Mouse (Mus musculus): ENCODE results near the gene Celf1. TPM values are rescaled to one million over a fixed set of nuclear protein-coding genes. Genes with fewer than 3 reads are reported as not detected.
"Not testable (repeated sequence)": the region's sequence is repeated elsewhere in the genome, so short reads cannot be mapped to it uniquely, and the experiment has no call there.

Celf1 gene
- polyA plus RNA-seq, 1 experiment from 2014 or later, result 29.4 TPM

GRCm38 (mm10) chr2:91019911-91020310 lies 79.7 kb downstream of the Celf1 start:
- Histone ChIP-seq H3K4me3 (ENCODE audit: low read depth, low read length) (no peak overlapping the region), H3K27ac (ENCODE audit: low read depth) (no peak overlapping the region), H3K27me3 (ENCODE audit: insufficient read depth, low read length) (no peaks in the 10 kb centered on the region), H3K4me2 (ENCODE audit: low read depth, low read length) (no peak overlapping the region), H3K9me3 (ENCODE audit: low read length) (no peaks in the 10 kb centered on the region), H3K4me1 (ENCODE audit: insufficient read depth) (peaks cover 5% of the 10 kb centered on the region), H3K9ac (replicated peaks) (no peak overlapping the region), H3K36me3 (replicated peaks; ENCODE audit: insufficient read depth, low read length) (peaks cover 28% of the 10 kb centered on the region)
- TF ChIP-seq EP300 (IDR thresholded peaks at IDR 0.05; ENCODE audit: low read depth), result no peak
- TF ChIP-seq CTCF (IDR thresholded peaks at IDR 0.05; ENCODE audit: low read depth), result no peak
- 89% methylated on average over 3 of the region's 3 CpGs for WGBS (ENCODE audit: insufficient replicate concordance)
- no peak for ATAC-seq
- no peak for DNase-seq

DNA sequence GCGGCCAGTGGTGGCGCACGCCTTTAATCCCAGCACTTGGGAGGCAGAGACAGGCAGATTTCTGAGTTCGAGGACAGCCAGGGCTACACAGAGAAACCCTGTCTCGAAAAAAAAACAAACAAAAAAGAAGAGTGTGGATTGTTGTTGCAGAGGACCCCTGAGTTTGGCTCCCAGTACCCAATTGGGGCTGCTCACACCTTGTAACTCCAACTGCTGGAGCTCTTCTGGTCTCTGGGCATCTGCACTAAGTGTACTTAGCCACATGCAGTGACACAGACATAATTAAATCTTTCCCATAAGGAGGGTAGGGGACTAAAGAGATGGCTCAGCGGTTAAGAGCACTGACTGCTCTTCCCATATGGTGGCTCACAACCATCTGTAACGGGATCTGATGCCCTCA lies 82.1 kb downstream of the Celf1 start:
- DNase-seq; H3K9me3 ChIP-seq (ENCODE audit: low read length); H3K27ac ChIP-seq (ENCODE audit: low read depth); H3K4me3 ChIP-seq (ENCODE audit: low read depth, low read length); H3K27me3 ChIP-seq (ENCODE audit: insufficient read depth, low read length); H3K4me2 ChIP-seq (ENCODE audit: low read depth, low read length); H3K9ac ChIP-seq (replicated peaks); ATAC-seq; H3K36me3 ChIP-seq (replicated peaks; ENCODE audit: insufficient read depth, low read length): not testable (repeated sequence)
- whole genome bisulfite sequencing (ENCODE audit: insufficient replicate concordance), result 94% methylated on average over 7 of the region's 7 CpGs
- H3K4me1 ChIP-seq (ENCODE audit: insufficient read depth), result peaks cover 11% of the 10 kb centered on the region

DNA sequence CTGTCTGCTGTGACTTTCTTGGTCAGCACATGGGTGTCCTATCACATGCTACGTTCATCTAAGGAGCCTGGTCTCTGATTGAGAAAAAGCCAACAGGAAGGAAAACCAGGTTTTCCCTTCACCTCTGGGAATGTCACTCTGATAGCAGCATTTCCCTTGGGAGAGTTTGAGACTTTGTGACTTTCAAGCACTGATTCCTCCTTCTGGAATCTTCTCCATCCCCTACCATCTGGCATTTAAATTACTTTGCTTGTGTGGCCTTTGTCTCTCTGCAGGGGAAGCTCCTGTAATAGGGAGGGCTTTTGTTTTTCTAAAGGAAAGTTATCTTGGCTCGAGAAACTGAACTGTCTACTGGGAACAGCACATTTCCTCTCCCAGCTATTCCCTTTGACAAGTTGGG lies 82.9 kb downstream of the Celf1 start:
- Histone ChIP-seq H3K27me3 (ENCODE audit: insufficient read depth, low read length) (no peaks in the 10 kb centered on the region), H3K27ac (ENCODE audit: low read depth) (no peak overlapping the region), H3K9ac (replicated peaks) (no peak overlapping the region), H3K4me1 (ENCODE audit: insufficient read depth) (peaks cover 15% of the 10 kb centered on the region), H3K4me2 (ENCODE audit: low read depth, low read length) (no peak overlapping the region), H3K36me3 (replicated peaks; ENCODE audit: insufficient read depth, low read length) (peaks cover 8% of the 10 kb centered on the region; the same call in 1 of the 2 replicates), H3K4me3 (ENCODE audit: low read depth, low read length) (no peak overlapping the region), H3K9me3 (ENCODE audit: low read length) (no peaks in the 10 kb centered on the region)
- DNase-seq (no peak), ATAC-seq (no peak)
- no peak for TF ChIP-seq EP300 (IDR thresholded peaks at IDR 0.05; ENCODE audit: low read depth)
- TF ChIP-seq CTCF (IDR thresholded peaks at IDR 0.05; ENCODE audit: low read depth), result no peak
- WGBS (ENCODE audit: insufficient replicate concordance), result 66% methylated on average over 2 of the region's 2 CpGs

DNA sequence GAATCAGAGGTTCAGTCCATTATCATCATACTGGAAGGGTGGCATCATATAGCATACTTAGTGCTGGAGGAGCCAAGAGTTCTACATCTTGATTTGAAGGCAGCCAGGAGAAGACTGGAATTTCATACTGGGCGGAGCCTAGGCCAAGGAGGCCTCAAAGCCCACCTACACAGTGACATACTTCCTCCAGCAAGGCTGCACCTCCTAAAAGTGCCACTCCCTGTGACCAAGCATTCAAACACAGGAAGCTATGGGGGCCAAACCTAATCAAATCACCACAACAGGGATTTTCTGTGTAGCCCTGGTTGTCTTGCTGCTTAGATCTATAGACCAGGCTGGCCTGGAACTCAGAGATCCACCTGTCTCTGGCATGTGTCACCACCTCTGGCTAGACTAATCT lies 83.8 kb downstream of the Celf1 start:
- no peak overlapping the region for H3K4me3 ChIP-seq (ENCODE audit: low read depth, low read length)
- no peaks in the 10 kb centered on the region for H3K27me3 ChIP-seq (ENCODE audit: insufficient read depth, low read length)
- no peak overlapping the region for H3K9ac ChIP-seq (replicated peaks)
- peaks cover 8% of the 10 kb centered on the region; the same call in 1 of the 2 replicates for H3K36me3 ChIP-seq (replicated peaks; ENCODE audit: insufficient read depth, low read length)
- no peak overlapping the region for H3K4me2 ChIP-seq (ENCODE audit: low read depth, low read length)
- H3K27ac ChIP-seq (ENCODE audit: low read depth), result no peak overlapping the region; the same call in 1 of the 2 replicates
- 81% methylated on average over 1 of the region's 1 CpGs for WGBS (ENCODE audit: insufficient replicate concordance)
- H3K4me1 ChIP-seq (ENCODE audit: insufficient read depth), result peaks cover 20% of the 10 kb centered on the region
- TF ChIP-seq CTCF (IDR thresholded peaks at IDR 0.05; ENCODE audit: low read depth) (no peak), EP300 (IDR thresholded peaks at IDR 0.05; ENCODE audit: low read depth) (no peak)
- DNase-seq (no peak), ATAC-seq (0 out of 2 replicates have a peak, but pooled peaks have one; percentile 15)
- H3K9me3 ChIP-seq (ENCODE audit: low read length), result no peaks in the 10 kb centered on the region

DNA sequence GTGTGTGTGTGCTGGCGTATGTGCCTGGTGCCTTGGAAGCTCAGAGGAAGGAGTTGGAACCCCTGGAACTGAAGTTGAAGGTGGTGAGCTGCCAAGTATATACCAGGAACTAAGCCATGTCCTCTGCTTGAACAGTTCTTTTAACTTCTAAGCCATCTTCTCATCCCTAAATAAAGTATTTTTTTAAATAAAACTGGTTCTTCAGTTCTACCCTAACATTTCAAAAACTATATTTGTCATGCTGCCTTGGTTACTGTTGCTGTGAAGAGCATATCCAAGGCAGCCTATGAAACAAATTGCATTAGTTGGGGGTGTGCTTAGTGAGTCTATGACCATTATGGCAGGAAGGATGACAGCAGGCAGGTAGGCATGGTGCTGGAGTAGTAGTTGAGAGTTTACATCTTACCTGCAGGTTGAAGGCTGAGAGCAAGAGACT lies 84.9 kb downstream of the Celf1 start:
- no peak for DNase-seq
- Histone ChIP-seq H3K27ac (ENCODE audit: low read depth) (no peak overlapping the region), H3K4me2 (ENCODE audit: low read depth, low read length) (peak overlapping the region; percentile 63), H3K4me1 (ENCODE audit: insufficient read depth) (peaks cover 20% of the 10 kb centered on the region), H3K4me3 (ENCODE audit: low read depth, low read length) (peak overlapping the region; percentile 41), H3K9me3 (ENCODE audit: low read length) (no peaks in the 10 kb centered on the region), H3K27me3 (ENCODE audit: insufficient read depth, low read length) (no peaks in the 10 kb centered on the region), H3K36me3 (replicated peaks; ENCODE audit: insufficient read depth, low read length) (peaks cover 6% of the 10 kb centered on the region; the same call in 1 of the 2 replicates), H3K9ac (replicated peaks) (peak overlapping the region; percentile 34; the same call in 1 of the 2 replicates)
- ATAC-seq, result no peak
- WGBS (ENCODE audit: insufficient replicate concordance), result 96% methylated on average over 1 of the region's 1 CpGs
- TF ChIP-seq CTCF (IDR thresholded peaks at IDR 0.05; ENCODE audit: low read depth) (no peak), EP300 (IDR thresholded peaks at IDR 0.05; ENCODE audit: low read depth) (no peak)

- Histone ChIP-seq H3K36me3 (replicated peaks; ENCODE audit: insufficient read depth, low read length) (no peaks in the 10 kb centered on the region), H3K4me3 (ENCODE audit: low read depth, low read length) (peak overlapping the region; percentile 41), H3K9me3 (ENCODE audit: low read length) (no peaks in the 10 kb centered on the region), H3K27me3 (ENCODE audit: insufficient read depth, low read length) (no peaks in the 10 kb centered on the region), H3K9ac (replicated peaks) (peak overlapping the region; percentile 55), H3K27ac (ENCODE audit: low read depth) (peak overlapping the region; percentile 72), H3K4me1 (ENCODE audit: insufficient read depth) (peaks cover 20% of the 10 kb centered on the region), H3K4me2 (ENCODE audit: low read depth, low read length) (peak overlapping the region; percentile 63)
- ATAC-seq (peak; percentile 24; the same call in 1 of the 2 replicates), DNase-seq (no peak)
- peak; percentile 22; the same call in 1 of the 2 replicates for TF ChIP-seq EP300 (IDR thresholded peaks at IDR 0.05; ENCODE audit: low read depth)
- no peak for TF ChIP-seq CTCF (IDR thresholded peaks at IDR 0.05; ENCODE audit: low read depth)
- WGBS (ENCODE audit: insufficient replicate concordance), result 61% methylated on average over 1 of the region's 1 CpGs
Observed at GRCm38 (mm10) chr2:91026491-91026890, 86.3 kb downstream of the Celf1 start.
